Mouse (Mus musculus) heart, embryonic 16.5 days (tissue): Measurements from ENCODE around the gene Ppp1r12b. TPM values are rescaled to one million over a fixed set of nuclear protein-coding genes. Genes with fewer than 3 reads are reported as not detected.
A peak's percentile ranks its signal among the peaks of the same experiment; 100 is the strongest.

ENCODE experiments used
- ATAC-seq: fragments of 200-750 bp; cut with Nextera tagmentation; replicated peaks from 2 replicates; pipeline ENCODE4 v1.8.0; 2017; ENCODE audit warnings: moderate number of reproducible peaks; ENCODE audit not compliant: insufficient read depth, low FRiP score; ENCODE audit errors: extremely low read depth
- H3K27ac ChIP-seq: fragments of 300-500 bp; sonication (generic); 2 replicates; pipeline ENCODE4 v1.5.1; 2014; ENCODE audit warnings: mild to moderate bottlenecking, low read length, control low read depth, moderate library complexity
- H3K27me3 ChIP-seq: fragments of 300-500 bp; sonication (generic); 2 replicates; pipeline ENCODE4 v1.6.1; 2014; ENCODE audit warnings: low read length, mixed read lengths; ENCODE audit not compliant: control insufficient read depth, insufficient read depth
- H3K36me3 ChIP-seq: fragments of 300-500 bp; sonication (generic); 2 replicates; pipeline ENCODE4 v1.6.1; 2014; ENCODE audit not compliant: control insufficient read depth, insufficient read depth
- H3K4me1 ChIP-seq: fragments of 300-500 bp; sonication (generic); 2 replicates; pipeline ENCODE4 v1.6.1; 2014; ENCODE audit warnings: low read length, mixed read lengths; ENCODE audit not compliant: control insufficient read depth, insufficient read depth
- H3K4me2 ChIP-seq: fragments of 300-500 bp; sonication (generic); 2 replicates; pipeline ENCODE4 v1.6.1; 2014; ENCODE audit warnings: low read depth, mild to moderate bottlenecking, control low read depth, low read length
- H3K4me3 ChIP-seq: fragments of 300-500 bp; sonication (generic); 2 replicates; pipeline ENCODE4 v1.5.1; 2014; ENCODE audit warnings: mild to moderate bottlenecking, control low read depth, low read length
- H3K9ac ChIP-seq: fragments of 300-500 bp; sonication (generic); 2 replicates; pipeline ENCODE4 v1.6.1; 2014; ENCODE audit warnings: low read length, control low read depth
- H3K9me3 ChIP-seq: fragments of 300-500 bp; sonication (generic); replicated peaks from 2 replicates; pipeline ENCODE4 v1.6.1; 2016; ENCODE audit warnings: low read length; ENCODE audit not compliant: control insufficient read depth
- WGBS: fragments of 180-500 bp; shearing (Covaris S2); extraction: QIAGEN DNeasy Blood & Tissue Kit; methylation state at CpG from one replicate; pipeline ENCODE4 v1.1.7; 2014; 5-methylcytosine and 5-hydroxymethylcytosine counted together
- polyA plus RNA-seq: library from polyadenylated mRNA; unstranded; fragments of >200 nt; fragmentation: Nextera tagmentation; extraction: Ambion mirVana; gene quantifications from 2 replicates; pipeline ENCODE4 v1.2.1, GENCODE M21; 2015

The Ppp1r12b gene
- polyA plus RNA-seq, 1 experiment from 2014 or later = 24.2 TPM

DNA sequence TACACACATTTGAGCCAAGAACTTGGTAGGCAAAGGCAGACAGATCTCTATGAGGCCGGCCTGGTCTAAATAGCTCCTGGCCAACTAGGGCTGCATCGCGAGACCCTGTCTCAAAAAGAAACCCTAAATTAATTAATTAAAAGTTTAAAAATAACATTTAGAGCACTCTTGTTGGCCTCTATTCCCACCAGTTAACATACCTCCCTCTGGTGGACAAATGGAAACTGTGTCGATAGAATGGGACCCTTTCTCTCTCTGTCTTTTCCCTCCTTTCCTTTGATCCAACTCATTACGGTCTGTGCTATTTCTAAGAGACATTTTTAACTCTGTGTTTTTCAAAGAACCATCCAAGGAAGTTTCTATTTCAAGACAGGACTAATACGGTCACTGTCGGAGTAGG lies 4.9 kb upstream of the Ppp1r12b start:
- no peak for ATAC-seq
- Histone ChIP-seq H3K4me2 (no peak overlapping the region), H3K27ac (no peak overlapping the region), H3K9me3 (no peaks in the 10 kb centered on the region), H3K4me1 (peaks cover 6% of the 10 kb centered on the region; the same call in 1 of the 2 replicates), H3K4me3 (no peak overlapping the region), H3K27me3 (no peaks in the 10 kb centered on the region), H3K9ac (no peak overlapping the region), H3K36me3 (no peaks in the 10 kb centered on the region)
- 44% methylated on average over 7 of the region's 7 CpGs for WGBS

DNA sequence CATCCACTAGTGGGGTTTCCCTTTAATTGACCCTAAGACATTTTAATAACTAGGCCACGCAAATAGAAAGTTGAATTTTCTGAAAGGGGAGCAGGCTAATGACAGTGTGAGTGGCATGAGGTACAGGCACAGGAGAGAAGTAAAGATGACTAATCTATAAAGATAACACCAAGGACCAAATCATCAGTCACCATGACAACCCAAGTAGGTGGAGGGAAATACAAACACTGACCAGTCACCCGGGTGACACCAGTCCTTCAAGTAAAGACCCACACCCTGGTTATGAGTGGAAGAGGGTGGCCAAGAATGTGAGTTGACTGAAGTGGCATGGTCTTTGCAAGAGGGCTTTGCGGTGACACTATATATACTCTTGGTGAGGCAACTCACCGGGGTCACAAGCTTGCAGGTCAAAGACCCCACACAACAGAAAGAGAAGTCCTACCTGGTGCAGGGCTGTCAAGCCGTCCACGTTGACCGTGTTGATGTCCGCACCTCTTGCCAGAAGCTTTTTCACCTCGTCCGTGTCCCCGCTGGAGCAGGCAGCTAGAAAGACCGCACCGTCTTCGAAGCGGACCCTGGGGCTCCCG lies 599 bp downstream of the Ppp1r12b start:
- WGBS = 4% methylated on average over 16 of the region's 16 CpGs
- no peaks in the 10 kb centered on the region for H3K9me3 ChIP-seq
- peak overlapping the region; percentile 93 for H3K4me3 ChIP-seq
- H3K36me3 ChIP-seq = no peaks in the 10 kb centered on the region
- H3K27me3 ChIP-seq = no peaks in the 10 kb centered on the region
- H3K4me1 ChIP-seq = peaks cover 10% of the 10 kb centered on the region
- ATAC-seq = peak; percentile 14
- peak overlapping the region; percentile 92 for H3K27ac ChIP-seq
- H3K9ac ChIP-seq = peak overlapping the region; percentile 93
- peak overlapping the region; percentile 78 for H3K4me2 ChIP-seq

GRCm38 (mm10) chr1:134949946-134950345 lies 5.8 kb downstream of the Ppp1r12b start:
- peak; percentile 55; the same call in 1 of the 2 replicates for ATAC-seq
- H3K4me2 ChIP-seq = peak overlapping the region; percentile 21; the same call in 1 of the 2 replicates
- no peak overlapping the region; the same call in 1 of the 2 replicates for H3K9ac ChIP-seq
- H3K36me3 ChIP-seq = peaks cover 6% of the 10 kb centered on the region
- H3K27me3 ChIP-seq = no peaks in the 10 kb centered on the region
- H3K27ac ChIP-seq = peak overlapping the region; percentile 82
- H3K9me3 ChIP-seq = no peaks in the 10 kb centered on the region; the same call in 1 of the 2 replicates
- H3K4me1 ChIP-seq = peaks cover 15% of the 10 kb centered on the region
- H3K4me3 ChIP-seq = no peak overlapping the region
- 52% methylated on average over 3 of the region's 3 CpGs for WGBS

DNA sequence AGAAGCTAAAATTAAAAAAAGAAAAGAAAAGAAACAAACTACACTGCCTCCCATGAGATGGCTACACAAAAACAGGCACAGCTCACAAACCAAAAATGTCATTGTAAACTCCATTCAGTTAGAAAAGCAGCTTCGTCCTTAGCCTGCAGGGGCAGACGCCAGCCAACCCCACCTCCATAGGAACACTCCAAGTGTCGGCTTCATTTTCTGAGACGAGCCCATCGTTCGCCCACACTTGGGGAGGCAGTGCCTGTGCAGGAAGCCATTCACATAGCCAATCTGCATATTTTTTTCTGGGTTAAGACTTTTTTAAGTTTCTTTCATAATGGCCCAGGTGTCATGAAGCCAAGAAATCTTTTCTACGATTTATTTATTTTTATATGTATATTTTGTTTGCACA lies 8.2 kb downstream of the Ppp1r12b start:
- 83% methylated on average over 7 of the region's 7 CpGs for WGBS
- no peak overlapping the region for H3K4me2 ChIP-seq
- no peak overlapping the region for H3K4me3 ChIP-seq
- no peaks in the 10 kb centered on the region; the same call in 1 of the 2 replicates for H3K9me3 ChIP-seq
- H3K9ac ChIP-seq = no peak overlapping the region
- ATAC-seq = no peak
- H3K27ac ChIP-seq = no peak overlapping the region
- H3K4me1 ChIP-seq = peaks cover 14% of the 10 kb centered on the region
- H3K36me3 ChIP-seq = peaks cover 6% of the 10 kb centered on the region
- H3K27me3 ChIP-seq = no peaks in the 10 kb centered on the region

DNA sequence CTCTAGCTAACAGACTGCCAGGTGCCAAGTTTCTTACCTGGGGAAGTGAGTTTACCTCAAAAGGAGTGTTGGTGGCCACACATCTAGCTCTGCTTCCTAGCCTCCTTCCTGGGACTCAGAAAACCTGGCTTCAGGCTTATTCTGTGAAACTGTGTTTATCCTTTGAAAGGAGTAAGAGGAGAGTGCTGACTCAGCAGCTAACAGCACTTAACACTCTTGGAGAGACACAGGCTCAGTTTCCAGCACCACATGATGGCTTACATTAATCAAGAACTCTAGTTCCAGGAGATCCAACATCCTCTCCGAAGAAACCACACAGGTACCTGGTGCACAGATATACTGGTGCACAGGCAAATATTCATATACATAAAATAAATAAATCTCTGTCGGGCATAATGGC lies 12.8 kb downstream of the Ppp1r12b start:
- no peak for ATAC-seq
- Histone ChIP-seq H3K4me3 (no peak overlapping the region), H3K36me3 (peaks cover 2% of the 10 kb centered on the region), H3K4me2 (no peak overlapping the region), H3K27me3 (no peaks in the 10 kb centered on the region), H3K9ac (no peak overlapping the region), H3K9me3 (no peaks in the 10 kb centered on the region; the same call in 1 of the 2 replicates), H3K4me1 (peaks cover 6% of the 10 kb centered on the region), H3K27ac (no peak overlapping the region)
- WGBS = 90% methylated on average over 2 of the region's 2 CpGs

- no peaks in the 10 kb centered on the region for H3K27me3 ChIP-seq
- H3K27ac ChIP-seq = peak overlapping the region; percentile 43
- no peaks in the 10 kb centered on the region for H3K36me3 ChIP-seq
- H3K4me3 ChIP-seq = no peak overlapping the region
- H3K9me3 ChIP-seq = no peaks in the 10 kb centered on the region
- no peak overlapping the region for H3K9ac ChIP-seq
- ATAC-seq = no peak
- WGBS = 63% methylated on average over 4 of the region's 4 CpGs
- no peak overlapping the region for H3K4me2 ChIP-seq
- H3K4me1 ChIP-seq = peaks cover 12% of the 10 kb centered on the region
Observed at GRCm38 (mm10) chr1:134940863-134941262, 14.9 kb downstream of the Ppp1r12b start.

DNA sequence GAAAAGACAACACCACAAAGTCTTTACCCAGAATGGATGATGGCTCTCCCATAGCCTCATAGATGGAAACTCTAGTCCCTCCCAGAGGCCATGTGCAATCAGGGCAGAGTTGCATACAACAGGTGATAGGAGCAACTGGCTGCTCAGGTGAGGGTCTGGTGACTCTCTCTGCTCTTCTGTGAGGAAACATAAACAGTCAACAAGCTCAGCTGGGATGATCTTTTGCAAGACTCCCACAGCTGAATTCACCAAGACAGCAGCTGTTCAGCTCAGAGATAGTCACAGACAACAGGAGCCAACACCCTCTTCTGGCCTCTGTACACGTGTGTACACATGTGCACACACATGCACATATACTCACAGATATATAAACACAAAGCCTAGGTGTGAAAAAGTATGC lies 17.5 kb downstream of the Ppp1r12b start:
- Histone ChIP-seq H3K27ac (no peak overlapping the region), H3K4me1 (peaks cover 22% of the 10 kb centered on the region), H3K9ac (no peak overlapping the region), H3K9me3 (no peaks in the 10 kb centered on the region), H3K36me3 (no peaks in the 10 kb centered on the region), H3K4me2 (no peak overlapping the region), H3K27me3 (no peaks in the 10 kb centered on the region), H3K4me3 (no peak overlapping the region)
- no peak for ATAC-seq
- WGBS = 78% methylated on average over 1 of the region's 1 CpGs

- Histone ChIP-seq H3K4me1 (peaks cover 35% of the 10 kb centered on the region), H3K9ac (no peak overlapping the region), H3K9me3 (no peaks in the 10 kb centered on the region), H3K27ac (peak overlapping the region; percentile 87), H3K4me3 (no peak overlapping the region), H3K4me2 (no peak overlapping the region), H3K27me3 (no peaks in the 10 kb centered on the region), H3K36me3 (no peaks in the 10 kb centered on the region)
- 0 out of 2 replicates have a peak, but pooled peaks have one; percentile 38 for ATAC-seq
- 61% methylated on average over 6 of the region's 6 CpGs for WGBS
Observed at GRCm38 (mm10) chr1:134936335-134936734, 19.4 kb downstream of the Ppp1r12b start.

- no peaks in the 10 kb centered on the region for H3K36me3 ChIP-seq
- H3K27me3 ChIP-seq = no peaks in the 10 kb centered on the region
- WGBS = 30% methylated on average over 7 of the region's 7 CpGs
- peak overlapping the region; percentile 50 for H3K4me2 ChIP-seq
- no peak overlapping the region for H3K4me3 ChIP-seq
- H3K27ac ChIP-seq = peak overlapping the region; percentile 87
- ATAC-seq = no peak
- peak overlapping the region; percentile 43 for H3K9ac ChIP-seq
- H3K4me1 ChIP-seq = peaks cover 36% of the 10 kb centered on the region
- no peaks in the 10 kb centered on the region; the same call in 1 of the 2 replicates for H3K9me3 ChIP-seq
Observed at GRCm38 (mm10) chr1:134932431-134932830, 23.3 kb downstream of the Ppp1r12b start.
